Mouse (Mus musculus) kidney, embryonic 15.5 days (tissue): Measurements from ENCODE around the gene Wnt1. TPM values are rescaled to one million over a fixed set of nuclear protein-coding genes. Genes with fewer than 3 reads are reported as not detected.
A peak's percentile ranks its signal among the peaks of the same experiment; 100 is the strongest.
"Not testable (repeated sequence)": the region's sequence is repeated elsewhere in the genome, so short reads cannot be mapped to it uniquely, and the experiment has no call there.

Experiments used
- ATAC-seq: fragments of 200-750 bp; cut with Nextera tagmentation; replicated peaks from 2 replicates; pipeline ENCODE4 v1.8.0; 2017; ENCODE audit warnings: moderate TSS enrichment; ENCODE audit not compliant: low FRiP score
- H3K27ac ChIP-seq: fragments of 300-500 bp; sonication (generic); 2 replicates; pipeline ENCODE4 v1.5.1; 2015; ENCODE audit warnings: mild to moderate bottlenecking, inconsistent platforms
- H3K27me3 ChIP-seq: fragments of 300-500 bp; sonication (generic); 2 replicates; pipeline ENCODE4 v1.6.1; 2015; ENCODE audit warnings: inconsistent platforms
- H3K36me3 ChIP-seq: fragments of 300-500 bp; sonication (generic); 2 replicates; pipeline ENCODE4 v1.6.1; 2015; ENCODE audit warnings: inconsistent platforms
- H3K4me1 ChIP-seq: fragments of 300-500 bp; sonication (generic); 2 replicates; pipeline ENCODE4 v1.6.1; 2015; ENCODE audit warnings: inconsistent platforms
- H3K4me2 ChIP-seq: fragments of 300-500 bp; sonication (generic); 2 replicates; pipeline ENCODE4 v1.6.1; 2015; ENCODE audit warnings: moderate library complexity, mild to moderate bottlenecking, inconsistent platforms
- H3K4me3 ChIP-seq: fragments of 300-500 bp; sonication (generic); replicated peaks from 2 replicates; pipeline ENCODE4 v1.5.1; 2015; ENCODE audit warnings: mild to moderate bottlenecking, inconsistent platforms
- H3K9ac ChIP-seq: fragments of 300-500 bp; sonication (generic); 2 replicates; pipeline ENCODE4 v1.6.1; 2015; ENCODE audit warnings: mild to moderate bottlenecking, inconsistent platforms
- H3K9me3 ChIP-seq: fragments of 300-500 bp; sonication (generic); replicated peaks from 2 replicates; pipeline ENCODE4 v1.6.1; 2016; ENCODE audit warnings: inconsistent platforms
- WGBS: fragments of 180-500 bp; shearing (Covaris S2); methylation state at CpG from one replicate; pipeline ENCODE4 v1.1.7; 2015; ENCODE audit warnings: mixed read lengths; 5-methylcytosine and 5-hydroxymethylcytosine counted together
- polyA plus RNA-seq: library from polyadenylated mRNA; unstranded; fragments of >200 nt; fragmentation: Nextera tagmentation; extraction: Ambion mirVana; gene quantifications from 2 replicates; pipeline ENCODE4 v1.2.1, GENCODE M21; 2015

The Wnt1 gene
- polyA plus RNA-seq, 1 experiment from 2014 or later: 0.06 TPM

- WGBS: 10% methylated on average over 6 of the region's 6 CpGs
- Histone ChIP-seq H3K9me3 (no peaks in the 10 kb centered on the region), H3K4me1 (peaks cover 53% of the 10 kb centered on the region), H3K4me3 (peak overlapping the region; percentile 46), H3K9ac (no peak overlapping the region), H3K36me3 (peaks cover 25% of the 10 kb centered on the region), H3K27ac (no peak overlapping the region), H3K4me2 (peak overlapping the region; percentile 92), H3K27me3 (peaks cover 71% of the 10 kb centered on the region)
- no peak for ATAC-seq
Observed at GRCm38 (mm10) chr15:98808651-98809134, 19.0 kb downstream of the Wnt1 start.

GRCm38 (mm10) chr15:98809390-98809789, 19.7 kb downstream of the Wnt1 start, which contains the start of gene Ddn:
Ddn (minus strand) TSS chr15:98809490.
- Histone ChIP-seq H3K4me3 (peak within 1 kb of the TSS; percentile 46), H3K27ac (no peak within 1 kb of the TSS), H3K4me1 (peaks cover 48% of the 10 kb centered on the region), H3K27me3 (peaks cover 64% of the 10 kb centered on the region), H3K9me3 (no peaks in the 10 kb centered on the region), H3K9ac (no peak within 1 kb of the TSS), H3K36me3 (peaks cover 32% of the 10 kb centered on the region), H3K4me2 (peak within 1 kb of the TSS; percentile 92)
- ATAC-seq: no peak
- WGBS: 42% methylated on average over 3 of the region's 3 CpGs

- 75% methylated on average over 6 of the region's 6 CpGs for WGBS
- peaks cover 56% of the 10 kb centered on the region for H3K27me3 ChIP-seq
Observed at GRCm38 (mm10) chr15:98810212-98810611, 20.6 kb downstream of the Wnt1 start.

GRCm38 (mm10) chr15:98812741-98813424, 23.2 kb downstream of the Wnt1 start:
- Histone ChIP-seq H3K9me3 (no peaks in the 10 kb centered on the region), H3K4me3 (no peak overlapping the region), H3K36me3 (peaks cover 58% of the 10 kb centered on the region), H3K4me2 (no peak overlapping the region), H3K27ac (no peak overlapping the region), H3K9ac (no peak overlapping the region), H3K4me1 (peaks cover 15% of the 10 kb centered on the region), H3K27me3 (peaks cover 29% of the 10 kb centered on the region)
- ATAC-seq: no peak
- 89% methylated on average over 20 of the region's 20 CpGs for WGBS

More at GRCm38 (mm10) chr15:98810212-98810611, 20.6 kb downstream of the Wnt1 start:
- Histone ChIP-seq H3K4me1 (peaks cover 42% of the 10 kb centered on the region), H3K36me3 (peaks cover 40% of the 10 kb centered on the region)
- ATAC-seq, H3K9me3 ChIP-seq, H3K9ac ChIP-seq, H3K4me3 ChIP-seq, H3K27ac ChIP-seq, H3K4me2 ChIP-seq: not testable (repeated sequence)

- Histone ChIP-seq H3K9me3 (no peaks in the 10 kb centered on the region), H3K4me2 (no peak overlapping the region), H3K27ac (no peak overlapping the region), H3K9ac (no peak overlapping the region), H3K27me3 (no peaks in the 10 kb centered on the region), H3K4me1 (no peaks in the 10 kb centered on the region), H3K4me3 (no peak overlapping the region), H3K36me3 (peaks cover 82% of the 10 kb centered on the region)
- 92% methylated on average over 7 of the region's 7 CpGs for WGBS
- ATAC-seq: no peak
Observed at GRCm38 (mm10) chr15:98818171-98818570, 28.5 kb downstream of the Wnt1 start.

- H3K27me3 ChIP-seq: no peaks in the 10 kb centered on the region
- H3K9me3 ChIP-seq: no peaks in the 10 kb centered on the region
- no peaks in the 10 kb centered on the region for H3K4me1 ChIP-seq
- 87% methylated on average over 4 of the region's 4 CpGs for WGBS
- H3K36me3 ChIP-seq: peaks cover 82% of the 10 kb centered on the region
- no peak overlapping the region for H3K27ac ChIP-seq
- no peak overlapping the region for H3K4me3 ChIP-seq
- ATAC-seq: no peak
- no peak overlapping the region for H3K4me2 ChIP-seq
- no peak overlapping the region for H3K9ac ChIP-seq
Observed at GRCm38 (mm10) chr15:98820937-98821336, 31.3 kb downstream of the Wnt1 start.

GRCm38 (mm10) chr15:98821403-98821802, 31.7 kb downstream of the Wnt1 start:
- Histone ChIP-seq H3K4me3 (no peak overlapping the region), H3K36me3 (peaks cover 79% of the 10 kb centered on the region), H3K4me1 (no peaks in the 10 kb centered on the region), H3K27ac (no peak overlapping the region), H3K4me2 (no peak overlapping the region), H3K9me3 (no peaks in the 10 kb centered on the region), H3K9ac (no peak overlapping the region), H3K27me3 (no peaks in the 10 kb centered on the region)
- WGBS: 41% methylated on average over 10 of the region's 10 CpGs
- ATAC-seq: no peak

- Histone ChIP-seq H3K36me3 (peaks cover 74% of the 10 kb centered on the region), H3K4me3 (no peak overlapping the region), H3K27me3 (no peaks in the 10 kb centered on the region), H3K4me2 (no peak overlapping the region), H3K9me3 (no peaks in the 10 kb centered on the region), H3K9ac (no peak overlapping the region), H3K4me1 (no peaks in the 10 kb centered on the region), H3K27ac (no peak overlapping the region)
- no peak for ATAC-seq
- 96% methylated on average over 5 of the region's 5 CpGs for WGBS
Observed at GRCm38 (mm10) chr15:98822147-98822546, 32.5 kb downstream of the Wnt1 start.

- no peak overlapping the region for H3K27ac ChIP-seq
- 70% methylated on average over 3 of the region's 3 CpGs for WGBS
Observed at GRCm38 (mm10) chr15:98823434-98823833, 33.8 kb downstream of the Wnt1 start.

GRCm38 (mm10) chr15:98827611-98828011, 38.0 kb downstream of the Wnt1 start:
- H3K9ac ChIP-seq: no peak overlapping the region
- WGBS: 87% methylated on average over 7 of the region's 7 CpGs

More at GRCm38 (mm10) chr15:98823434-98823833, 33.8 kb downstream of the Wnt1 start:
- no peak overlapping the region for H3K9ac ChIP-seq
- H3K27me3 ChIP-seq: no peaks in the 10 kb centered on the region
- no peak overlapping the region for H3K4me3 ChIP-seq
- peaks cover 82% of the 10 kb centered on the region for H3K36me3 ChIP-seq
- H3K9me3 ChIP-seq: no peaks in the 10 kb centered on the region
- no peak for ATAC-seq
- H3K4me1 ChIP-seq: no peaks in the 10 kb centered on the region
- H3K4me2 ChIP-seq: no peak overlapping the region

GRCm38 (mm10) chr15:98830736-98831683, 41.4 kb downstream of the Wnt1 start, which contains the start of gene Prkag1:
Prkag1 (minus strand) TSS chr15:98831521.
- Histone ChIP-seq H3K4me3 (peak within 1 kb of the TSS; percentile 68), H3K4me1 (peaks cover 34% of the 10 kb centered on the region), H3K4me2 (peak within 1 kb of the TSS; percentile 63), H3K27me3 (no peaks in the 10 kb centered on the region), H3K9ac (peak within 1 kb of the TSS; percentile 81), H3K27ac (peak within 1 kb of the TSS; percentile 94), H3K9me3 (no peaks in the 10 kb centered on the region), H3K36me3 (peaks cover 50% of the 10 kb centered on the region)
- ATAC-seq: peak; percentile 95
- under 1% methylated on average over 64 of the region's 66 CpGs for WGBS

More at GRCm38 (mm10) chr15:98827611-98828011, 38.0 kb downstream of the Wnt1 start:
- Histone ChIP-seq H3K4me2 (no peak overlapping the region), H3K4me1 (peaks cover 24% of the 10 kb centered on the region), H3K27me3 (no peaks in the 10 kb centered on the region), H3K27ac (no peak overlapping the region), H3K36me3 (peaks cover 51% of the 10 kb centered on the region), H3K4me3 (no peak overlapping the region), H3K9me3 (no peaks in the 10 kb centered on the region)
- ATAC-seq: no peak

GRCm38 (mm10) chr15:98831684-98832035, 42.0 kb downstream of the Wnt1 start:
- ATAC-seq: peak; percentile 43; the same call in 1 of the 2 replicates
- H3K9ac ChIP-seq: peak overlapping the region; percentile 81

More at GRCm38 (mm10) chr15:98831684-98832035, 42.0 kb downstream of the Wnt1 start:
- Histone ChIP-seq H3K36me3 (peaks cover 56% of the 10 kb centered on the region), H3K9me3 (no peaks in the 10 kb centered on the region), H3K4me3 (peak overlapping the region; percentile 68), H3K27ac (peak overlapping the region; percentile 94), H3K4me2 (peak overlapping the region; percentile 63), H3K27me3 (no peaks in the 10 kb centered on the region), H3K4me1 (peaks cover 34% of the 10 kb centered on the region)
- 11% methylated on average over 9 of the region's 9 CpGs for WGBS
